Mouse (Mus musculus) embryonic fibroblast, embryonic 13.5 days (primary cell): Measurements from ENCODE around the gene Slc24a3. TPM values are rescaled to one million over a fixed set of nuclear protein-coding genes. Genes with fewer than 3 reads are reported as not detected.

Source experiments
- H3K27ac ChIP-seq: 2 replicates; pipeline ENCODE4 v1.5.1; 2012; ENCODE audit warnings: low read length, control low read depth, inconsistent platforms; ENCODE audit not compliant: insufficient read depth
- H3K4me1 ChIP-seq: 2 replicates; pipeline ENCODE4 v1.6.1; 2011; ENCODE audit warnings: low read length; ENCODE audit not compliant: control insufficient read depth, insufficient read depth
- H3K4me3 ChIP-seq: 2 replicates; pipeline ENCODE4 v1.5.1; 2011; ENCODE audit warnings: mild to moderate bottlenecking, control low read depth, low read length; ENCODE audit not compliant: insufficient read depth
- CTCF ChIP-seq: IDR thresholded peaks from 2 replicates; pipeline ENCODE4 v1.5.1; 2011; ENCODE audit warnings: mild to moderate bottlenecking, control low read depth, low read length, moderate library complexity, borderline replicate concordance; ENCODE audit not compliant: insufficient read depth
- POLR2A ChIP-seq: IDR thresholded peaks from 2 replicates; pipeline ENCODE4 v1.6.1; 2011; ENCODE audit warnings: low read depth, mild to moderate bottlenecking, control low read depth, low read length, moderate library complexity
- polyA plus RNA-seq: library from polyadenylated mRNA; stranded (reverse); fragments of >200 nt; gene quantifications from 2 replicates; pipeline ENCODE4 v1.2.4, GENCODE M21; 2011; ENCODE audit warnings: low read depth; ENCODE audit not compliant: missing spikeins, insufficient read length

Slc24a3 gene
- polyA plus RNA-seq, 1 experiment = 9.5 TPM

GRCm38 (mm10) chr2:145266723-145267122 lies 99.2 kb downstream of the Slc24a3 start:
- peak overlapping the region; percentile 40; the same call in 1 of the 2 replicates for H3K27ac ChIP-seq

GRCm38 (mm10) chr2:145268971-145269370 lies 101.4 kb downstream of the Slc24a3 start:
- no peak overlapping the region for H3K27ac ChIP-seq
- TF ChIP-seq CTCF = no peak
- TF ChIP-seq POLR2A = no peak
- H3K4me1 ChIP-seq = peaks cover 4% of the 10 kb centered on the region

More at GRCm38 (mm10) chr2:145266723-145267122, 99.2 kb downstream of the Slc24a3 start:
- TF ChIP-seq POLR2A (no peak), CTCF (no peak)
- H3K4me1 ChIP-seq = peaks cover 4% of the 10 kb centered on the region
- H3K4me3 ChIP-seq = no peak overlapping the region

GRCm38 (mm10) chr2:145269410-145269809 lies 101.9 kb downstream of the Slc24a3 start:
- H3K4me3 ChIP-seq = no peak overlapping the region
- H3K4me1 ChIP-seq = peaks cover 4% of the 10 kb centered on the region
- TF ChIP-seq POLR2A (no peak), CTCF (no peak)
- no peak overlapping the region for H3K27ac ChIP-seq

More at GRCm38 (mm10) chr2:145268971-145269370, 101.4 kb downstream of the Slc24a3 start:
- H3K4me3 ChIP-seq = no peak overlapping the region

- TF ChIP-seq POLR2A = no peak
- no peak for TF ChIP-seq CTCF
- Histone ChIP-seq H3K27ac (no peak overlapping the region), H3K4me3 (no peak overlapping the region), H3K4me1 (no peaks in the 10 kb centered on the region)
Measured at GRCm38 (mm10) chr2:145274016-145274677, 106.6 kb downstream of the Slc24a3 start.

GRCm38 (mm10) chr2:145279336-145279735 lies 111.8 kb downstream of the Slc24a3 start:
- Histone ChIP-seq H3K27ac (no peak overlapping the region), H3K4me3 (no peak overlapping the region), H3K4me1 (peaks cover 7% of the 10 kb centered on the region)
- TF ChIP-seq CTCF (no peak), POLR2A (no peak)

- Histone ChIP-seq H3K4me3 (no peak overlapping the region), H3K4me1 (peaks cover 7% of the 10 kb centered on the region), H3K27ac (no peak overlapping the region)
- TF ChIP-seq POLR2A = no peak
Measured at GRCm38 (mm10) chr2:145283746-145284145, 116.2 kb downstream of the Slc24a3 start.

GRCm38 (mm10) chr2:145288501-145288900 lies 120.9 kb downstream of the Slc24a3 start:
- TF ChIP-seq POLR2A (no peak), CTCF (no peak)
- Histone ChIP-seq H3K4me3 (no peak overlapping the region), H3K4me1 (peaks cover 7% of the 10 kb centered on the region), H3K27ac (no peak overlapping the region)

- TF ChIP-seq CTCF = no peak
- TF ChIP-seq POLR2A = no peak
- Histone ChIP-seq H3K4me3 (no peak overlapping the region), H3K27ac (no peak overlapping the region), H3K4me1 (no peaks in the 10 kb centered on the region)
Measured at GRCm38 (mm10) chr2:145291473-145291872, 123.9 kb downstream of the Slc24a3 start.

GRCm38 (mm10) chr2:145292196-145292595 lies 124.6 kb downstream of the Slc24a3 start:
- Histone ChIP-seq H3K27ac (no peak overlapping the region), H3K4me1 (no peaks in the 10 kb centered on the region), H3K4me3 (no peak overlapping the region)
- TF ChIP-seq CTCF (no peak), POLR2A (no peak)

GRCm38 (mm10) chr2:145292816-145293215 lies 125.3 kb downstream of the Slc24a3 start:
- H3K27ac ChIP-seq = no peak overlapping the region
- no peaks in the 10 kb centered on the region for H3K4me1 ChIP-seq
- no peak overlapping the region for H3K4me3 ChIP-seq
- TF ChIP-seq CTCF = no peak
- no peak for TF ChIP-seq POLR2A
